Mouse (Mus musculus) heart, embryonic 11.5 days (tissue): ENCODE results near the gene Bmp4. TPM values are rescaled to one million over a fixed set of nuclear protein-coding genes. Genes with fewer than 3 reads are reported as not detected.

Source experiments
- ATAC-seq: fragments of 200-750 bp; cut with Nextera tagmentation; replicated peaks from 2 replicates; pipeline ENCODE4 v1.8.0; 2017; ENCODE audit warnings: moderate library complexity; ENCODE audit not compliant: insufficient number of reproducible peaks, low FRiP score, low TSS enrichment
- H3K27ac ChIP-seq: fragments of 300-500 bp; sonication (generic); 2 replicates; pipeline ENCODE4 v1.5.1; 2014; ENCODE audit warnings: mild to moderate bottlenecking, low read depth, low read length
- H3K27me3 ChIP-seq: fragments of 300-500 bp; sonication (generic); 2 replicates; pipeline ENCODE4 v1.6.1; 2014; ENCODE audit warnings: mild to moderate bottlenecking, low read length, mixed read lengths; ENCODE audit not compliant: control insufficient read depth, insufficient read depth
- H3K36me3 ChIP-seq: fragments of 300-500 bp; sonication (generic); 2 replicates; pipeline ENCODE4 v1.6.1; 2014; ENCODE audit warnings: mild to moderate bottlenecking, low read length, moderate library complexity, mixed read lengths; ENCODE audit not compliant: control insufficient read depth, insufficient read depth
- H3K4me1 ChIP-seq: fragments of 300-500 bp; sonication (generic); 2 replicates; pipeline ENCODE4 v1.6.1; 2014; ENCODE audit warnings: low read length; ENCODE audit not compliant: control insufficient read depth, insufficient read depth
- H3K4me2 ChIP-seq: fragments of 300-500 bp; sonication (generic); 2 replicates; pipeline ENCODE4 v1.6.1; 2014; ENCODE audit warnings: mild to moderate bottlenecking, moderate library complexity
- H3K4me3 ChIP-seq: fragments of 300-500 bp; sonication (generic); 2 replicates; pipeline ENCODE4 v1.5.1; 2014; ENCODE audit warnings: low read depth, low read length
- H3K9ac ChIP-seq: fragments of 300-500 bp; sonication (generic); 2 replicates; pipeline ENCODE4 v1.6.1; 2014; ENCODE audit warnings: mild to moderate bottlenecking, low read depth, low read length, moderate library complexity
- H3K9me3 ChIP-seq: fragments of 300-500 bp; sonication (generic); replicated peaks from 2 replicates; pipeline ENCODE4 v1.6.1; 2016; ENCODE audit warnings: low read length; ENCODE audit not compliant: control insufficient read depth
- WGBS: fragments of 180-500 bp; shearing (Covaris S2); extraction: QIAGEN DNeasy Blood & Tissue Kit; methylation state at CpG from one replicate; pipeline ENCODE4 v1.1.7; 2014; ENCODE audit not compliant: insufficient replicate concordance; 5-methylcytosine and 5-hydroxymethylcytosine counted together
- polyA plus RNA-seq: library from polyadenylated mRNA; unstranded; fragments of >200 nt; fragmentation: Nextera tagmentation; extraction: Ambion mirVana; gene quantifications from 2 replicates; pipeline ENCODE4 v1.2.1, GENCODE M21; 2014

Bmp4 gene
- polyA plus RNA-seq, 1 experiment from 2014 or later: 34.1 TPM

DNA sequence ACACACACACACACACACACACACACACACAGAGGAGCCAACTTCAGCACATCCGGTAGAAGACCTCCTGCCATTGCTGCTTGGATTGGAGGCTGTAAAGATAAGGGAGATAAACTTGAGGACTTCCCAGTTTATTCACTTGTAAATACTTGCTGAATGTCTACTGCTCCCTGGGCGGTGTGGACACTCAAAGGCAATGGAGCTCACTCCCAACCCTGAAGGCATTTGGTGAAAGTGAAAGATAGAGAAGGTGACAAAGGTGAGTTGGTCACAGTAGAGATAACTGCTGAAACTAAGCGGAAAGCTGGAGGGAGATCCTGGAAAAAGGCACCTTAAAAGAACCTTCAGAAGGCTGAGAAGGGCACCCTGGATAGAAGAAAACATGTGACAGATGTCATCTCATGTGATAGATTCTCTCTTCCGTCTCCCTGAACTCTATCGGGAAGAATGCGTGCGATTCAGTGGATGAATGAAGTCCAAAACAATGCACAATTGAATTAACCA is 22.1 kb upstream of the Bmp4 start:
- 59% methylated on average over 7 of the region's 7 CpGs for WGBS

DNA sequence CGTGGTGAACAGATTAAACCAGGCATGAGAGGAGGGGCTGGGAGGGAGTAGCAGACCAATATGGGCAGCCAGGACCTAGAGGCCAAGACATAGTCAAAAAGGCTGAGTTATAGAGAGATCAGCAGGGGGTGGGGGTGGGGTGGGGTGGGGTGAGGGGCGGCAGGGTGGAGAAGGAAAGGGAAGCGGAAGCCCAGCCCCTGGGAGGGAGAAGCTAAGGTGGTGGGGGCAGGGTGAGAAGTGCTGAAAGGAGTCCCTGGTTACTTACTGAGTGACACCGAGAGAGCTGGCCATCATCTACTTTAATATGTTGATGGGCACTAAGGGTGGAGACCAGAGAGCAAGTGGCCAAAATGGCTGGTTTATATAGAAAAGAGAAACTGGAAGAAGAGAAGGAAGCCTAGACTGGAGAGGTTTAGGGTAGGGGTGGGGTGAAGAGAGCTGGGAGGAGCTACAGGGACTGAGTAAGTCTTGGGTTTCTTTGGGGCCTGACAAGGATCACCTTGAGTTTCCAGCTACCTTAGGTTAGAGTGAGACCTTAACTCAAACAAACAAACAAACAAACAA is 20.2 kb upstream of the Bmp4 start:
- no peak overlapping the region for H3K4me2 ChIP-seq

More for the DNA sequence above, 22.1 kb upstream of the Bmp4 start:
- H3K4me1 ChIP-seq: no peaks in the 10 kb centered on the region
- H3K27ac ChIP-seq: no peak overlapping the region
- ATAC-seq: no peak
- no peak overlapping the region for H3K9ac ChIP-seq
- no peak overlapping the region for H3K4me2 ChIP-seq
- no peaks in the 10 kb centered on the region for H3K9me3 ChIP-seq
- no peaks in the 10 kb centered on the region for H3K27me3 ChIP-seq
- H3K4me3 ChIP-seq: no peak overlapping the region
- no peaks in the 10 kb centered on the region for H3K36me3 ChIP-seq

DNA sequence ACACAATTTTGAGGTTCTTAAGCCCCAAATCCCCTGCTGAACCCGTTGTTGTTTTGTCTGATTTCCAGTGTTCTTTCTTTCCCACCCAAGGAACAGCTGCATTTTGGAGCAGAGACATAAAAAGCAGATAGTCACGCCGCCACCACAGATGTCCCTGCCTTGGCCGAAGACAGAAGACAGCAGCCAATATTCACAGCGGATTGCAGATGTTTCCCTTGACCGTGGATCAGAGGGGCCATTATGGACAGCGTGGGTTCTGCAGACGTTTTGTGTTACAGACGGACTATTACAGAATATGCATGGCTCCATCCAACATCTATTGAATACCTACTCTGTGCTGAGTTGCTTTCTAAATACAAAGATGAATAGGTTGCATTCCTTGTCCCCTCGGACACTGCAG is 18.5 kb upstream of the Bmp4 start:
- Histone ChIP-seq H3K36me3 (no peaks in the 10 kb centered on the region), H3K4me1 (no peaks in the 10 kb centered on the region), H3K9me3 (no peaks in the 10 kb centered on the region), H3K4me3 (no peak overlapping the region), H3K27ac (no peak overlapping the region), H3K9ac (no peak overlapping the region), H3K27me3 (no peaks in the 10 kb centered on the region), H3K4me2 (no peak overlapping the region)
- ATAC-seq: no peak
- 82% methylated on average over 10 of the region's 10 CpGs for WGBS

More for the DNA sequence above, 20.2 kb upstream of the Bmp4 start:
- Histone ChIP-seq H3K36me3 (no peaks in the 10 kb centered on the region), H3K9ac (no peak overlapping the region), H3K9me3 (no peaks in the 10 kb centered on the region), H3K4me3 (no peak overlapping the region), H3K27me3 (no peaks in the 10 kb centered on the region), H3K27ac (no peak overlapping the region), H3K4me1 (no peaks in the 10 kb centered on the region)
- no peak for ATAC-seq
- WGBS: 47% methylated on average over 4 of the region's 4 CpGs

DNA sequence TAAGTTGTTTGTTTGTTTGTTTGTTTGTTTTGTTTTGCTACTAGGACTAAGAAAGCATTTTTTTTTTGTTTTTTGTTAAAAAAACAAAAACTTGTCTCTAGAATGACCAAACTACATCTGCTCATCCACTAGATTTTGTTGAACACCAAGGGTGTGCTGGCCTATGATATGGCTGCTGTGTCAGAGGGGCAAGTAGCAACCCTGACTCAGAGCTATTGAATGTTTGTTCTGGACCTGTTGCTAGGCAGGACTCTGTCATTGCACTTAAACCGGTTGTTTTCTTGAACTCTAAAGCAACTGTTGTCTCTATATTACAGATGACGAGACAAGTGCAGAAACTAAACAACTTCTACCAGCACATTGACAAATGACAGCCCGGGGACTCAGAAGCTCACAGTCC is 17.9 kb upstream of the Bmp4 start:
- H3K9ac ChIP-seq: no peak overlapping the region
- H3K27me3 ChIP-seq: no peaks in the 10 kb centered on the region
- WGBS: 68% methylated on average over 3 of the region's 3 CpGs
- no peak for ATAC-seq
- H3K4me1 ChIP-seq: no peaks in the 10 kb centered on the region
- H3K4me3 ChIP-seq: no peak overlapping the region
- H3K4me2 ChIP-seq: no peak overlapping the region
- no peaks in the 10 kb centered on the region for H3K36me3 ChIP-seq
- H3K9me3 ChIP-seq: no peaks in the 10 kb centered on the region
- H3K27ac ChIP-seq: no peak overlapping the region

DNA sequence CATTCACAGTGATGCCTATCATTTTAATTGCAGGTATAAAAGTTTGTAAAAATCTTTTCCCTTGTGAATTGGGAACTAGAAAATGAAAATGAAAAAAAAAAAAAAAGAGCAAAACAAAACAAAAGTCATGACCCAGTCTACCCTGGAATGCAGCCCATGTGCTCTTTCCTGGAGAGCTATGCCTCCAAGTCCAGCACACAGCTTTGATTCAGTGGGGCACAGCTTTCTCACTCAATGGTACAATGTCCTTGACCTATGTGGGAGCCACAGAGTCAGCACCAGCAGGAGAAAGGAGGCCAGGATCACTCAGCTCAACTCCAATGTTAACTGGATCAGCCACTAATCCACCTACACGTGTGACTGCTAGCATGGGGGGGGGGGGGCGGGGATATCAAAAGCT is 9.5 kb upstream of the Bmp4 start:
- Histone ChIP-seq H3K36me3 (no peaks in the 10 kb centered on the region), H3K4me3 (no peak overlapping the region), H3K9ac (no peak overlapping the region), H3K9me3 (no peaks in the 10 kb centered on the region), H3K4me2 (no peak overlapping the region), H3K4me1 (0 out of 2 replicates have a peak, but pooled peaks cover 4% of the 10 kb centered on the region), H3K27ac (no peak overlapping the region), H3K27me3 (peaks cover 18% of the 10 kb centered on the region; the same call in 1 of the 2 replicates)
- ATAC-seq: no peak
- WGBS: 71% methylated on average over 2 of the region's 2 CpGs

DNA sequence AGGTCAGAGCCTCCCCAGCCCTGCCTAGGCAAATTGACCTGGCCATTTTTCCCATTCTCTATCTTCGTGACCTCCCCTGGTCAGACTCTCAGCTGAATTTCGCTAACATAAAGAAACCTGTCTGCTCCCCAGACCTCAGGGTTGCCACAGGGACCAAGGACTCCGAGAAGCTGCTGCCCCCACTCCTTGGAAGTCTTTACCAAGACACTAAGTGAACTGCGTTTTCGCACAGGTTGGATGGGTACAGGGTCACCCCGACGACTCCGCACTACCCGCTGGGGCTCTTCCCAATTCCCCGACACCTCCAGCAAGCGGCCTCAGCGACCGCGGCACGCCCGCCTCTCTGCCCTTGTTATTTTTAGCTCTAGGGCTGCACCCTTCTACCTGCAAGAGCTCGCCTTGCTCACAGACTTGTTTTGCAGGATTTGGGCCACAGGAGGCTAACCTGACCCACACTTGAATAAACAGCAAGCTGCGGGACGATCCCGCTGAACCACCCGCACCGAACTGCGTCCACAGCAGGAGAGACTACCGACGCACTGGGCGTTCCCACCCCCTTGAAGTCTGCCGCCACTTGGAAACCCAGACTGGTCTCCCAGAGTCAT is 7.7 kb upstream of the Bmp4 start:
- H3K9ac ChIP-seq: 0 out of 2 replicates have a peak overlapping the region, but pooled peaks have one; percentile 40

DNA sequence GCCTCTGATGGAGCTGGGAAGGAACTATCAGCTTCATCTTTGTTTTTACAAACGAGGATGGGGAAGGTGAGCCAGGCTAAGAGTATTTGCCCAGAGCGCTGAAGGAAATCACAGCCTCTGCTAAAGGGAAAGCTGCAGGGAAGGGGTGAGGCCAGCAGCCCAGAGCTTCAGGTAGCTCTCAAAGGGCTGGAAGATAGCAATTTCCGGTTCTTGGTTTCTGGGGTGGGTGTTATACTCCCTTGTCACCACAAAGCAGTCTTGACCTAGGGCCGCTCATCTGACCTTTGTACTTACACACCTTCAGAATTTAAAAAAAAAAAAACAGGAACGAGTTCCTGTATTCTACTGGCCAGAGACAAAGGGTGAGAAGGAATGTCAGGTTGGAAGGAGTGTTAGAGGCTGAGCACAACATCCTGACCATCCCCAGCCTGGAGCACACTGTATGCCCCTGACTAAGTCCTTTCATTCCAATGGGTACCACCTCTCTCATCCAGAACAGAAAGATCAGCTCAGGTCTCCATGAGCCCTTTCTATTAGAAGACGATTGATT is 1.2 kb upstream of the Bmp4 start:
- Histone ChIP-seq H3K27me3 (peaks cover 22% of the 10 kb centered on the region), H3K36me3 (no peaks in the 10 kb centered on the region), H3K9me3 (no peaks in the 10 kb centered on the region), H3K9ac (no peak overlapping the region), H3K27ac (no peak overlapping the region), H3K4me3 (no peak overlapping the region), H3K4me1 (peaks cover 7% of the 10 kb centered on the region; the same call in 1 of the 2 replicates), H3K4me2 (no peak overlapping the region)
- no peak for ATAC-seq
- WGBS: 42% methylated on average over 6 of the region's 6 CpGs

More for the DNA sequence above, 7.7 kb upstream of the Bmp4 start:
- no peak overlapping the region for H3K27ac ChIP-seq
- H3K9me3 ChIP-seq: no peaks in the 10 kb centered on the region
- ATAC-seq: no peak
- H3K4me2 ChIP-seq: peak overlapping the region; percentile 77
- H3K4me1 ChIP-seq: 0 out of 2 replicates have a peak, but pooled peaks cover 4% of the 10 kb centered on the region
- peaks cover 18% of the 10 kb centered on the region; the same call in 1 of the 2 replicates for H3K27me3 ChIP-seq
- no peaks in the 10 kb centered on the region for H3K36me3 ChIP-seq
- WGBS: 3% methylated on average over 27 of the region's 27 CpGs
- H3K4me3 ChIP-seq: peak overlapping the region; percentile 39

DNA sequence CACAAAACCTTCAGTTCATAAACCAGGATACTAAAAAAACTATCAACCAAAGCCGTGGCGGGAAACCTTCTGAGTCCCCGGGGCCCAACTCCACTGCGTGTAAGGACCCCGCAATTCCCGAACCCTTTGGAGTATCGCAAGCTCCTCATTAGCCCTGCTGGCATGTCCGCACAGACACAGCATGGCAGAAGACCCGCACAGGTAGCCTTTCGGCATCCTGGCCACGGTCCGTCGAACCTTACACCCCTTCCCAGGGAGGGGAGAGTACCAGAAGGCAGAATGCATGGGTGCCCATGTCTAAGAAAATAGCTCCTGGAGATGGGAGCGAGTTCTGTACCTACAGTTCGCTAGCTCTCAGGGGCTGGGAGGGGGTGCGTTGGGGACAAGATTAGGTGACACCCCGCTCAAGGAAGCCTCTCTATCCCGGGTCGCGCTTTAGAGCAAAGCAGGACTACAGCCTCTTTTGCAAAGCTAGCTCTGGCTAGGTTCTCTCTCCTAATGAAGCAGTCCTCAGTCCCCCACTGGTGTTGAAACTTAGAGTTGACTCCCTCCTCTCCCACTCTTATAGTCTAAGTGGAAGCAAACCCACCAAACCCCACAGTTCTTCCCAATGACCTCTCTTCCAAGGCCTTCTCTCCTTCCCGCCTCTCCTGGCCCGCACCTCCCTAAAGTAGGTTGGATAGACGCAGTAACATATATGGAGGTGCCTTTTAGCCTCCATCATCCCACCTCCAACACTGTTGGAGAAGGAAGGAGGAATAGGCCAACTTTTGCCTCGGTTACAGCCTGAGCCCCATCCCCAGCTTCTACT is 826 bp downstream of the Bmp4 start:
- peak overlapping the region; percentile 73 for H3K9ac ChIP-seq
- H3K4me2 ChIP-seq: peak overlapping the region; percentile 78
- ATAC-seq: no peak
- peaks cover 7% of the 10 kb centered on the region for H3K4me1 ChIP-seq
- WGBS: 4% methylated on average over 24 of the region's 24 CpGs
- peak overlapping the region; percentile 51; the same call in 1 of the 2 replicates for H3K27ac ChIP-seq
- H3K36me3 ChIP-seq: no peaks in the 10 kb centered on the region
- H3K27me3 ChIP-seq: peaks cover 22% of the 10 kb centered on the region
- H3K9me3 ChIP-seq: no peaks in the 10 kb centered on the region
- H3K4me3 ChIP-seq: peak overlapping the region; percentile 64
